In genomic region chr10:17102065-17102464, GRCm38 (mm10) we compare ENCODE assay signal across 14 mouse cellular contexts.
DNase-seq lines count a peak whose midpoint lies in the region; ATAC-seq and TF ChIP-seq lines count a peak whose summit lies in the region.
"Had no signal": no experiment of that assay in that cellular context is flagged by ENCODE, and none has a peak within 500 bp of the region (broad histone marks: within the 10 kb centered on the region; RNA-seq: fewer than 3 reads in every experiment).

No protein-coding gene starts in this region.

- H3K9me3 ChIP-seq in forebrain, embryonic 10.5 days: no peaks in the 10 kb centered on the region
- H3K9me3 ChIP-seq in forebrain, postnatal 0 days (ENCODE audit: low read length): no peaks in the 10 kb centered on the region
- H3K9me3 ChIP-seq in kidney, embryonic 14.5 days (ENCODE audit: control insufficient read depth, low read length): no peaks in the 10 kb centered on the region
- no peaks in the 10 kb centered on the region for H3K9me3 ChIP-seq in forebrain, embryonic 11.5 days (ENCODE audit: control insufficient read depth, low read length)
- H3K9me3 ChIP-seq: liver, embryonic 13.5 days; neural tube, embryonic 13.5 days had no signal

- ATAC-seq in forebrain, postnatal 0 days: no peak
- no peak; the same call in 1 of the 2 replicates for ATAC-seq in kidney, embryonic 14.5 days (ENCODE audit: low FRiP score, low TSS enrichment)
- ATAC-seq in forebrain, embryonic 11.5 days (replicated peaks; ENCODE audit: low FRiP score): peak; percentile 78
- ATAC-seq in megakaryocyte-erythroid progenitor cell, adult 5-6 weeks (replicated peaks; ENCODE audit: low FRiP score, low TSS enrichment, poor library complexity, severe bottlenecking): no peak

- WGBS in forebrain, embryonic 10.5 days: 0% methylated on average over 1 of the region's 1 CpGs
- WGBS in forebrain, postnatal 0 days: 0% methylated on average over 1 of the region's 1 CpGs
- 0% methylated on average over 1 of the region's 1 CpGs for WGBS in kidney, embryonic 14.5 days
- 0% methylated on average over 1 of the region's 1 CpGs for WGBS in forebrain, embryonic 11.5 days

- peak; percentile 34 for DNase-seq in forebrain, embryonic 10.5 days (ENCODE audit: extremely low spot score, low spot score)
- no peak for DNase-seq in forebrain, postnatal 0 days
- peak; percentile 8 to 20 for DNase-seq in kidney, postnatal 4 days
- DNase-seq in forebrain, embryonic 11.5 days (ENCODE audit: low spot score): no peak
- peak; percentile 56 for DNase-seq in mesoderm, embryonic 11.5 days (ENCODE audit: low read depth, low spot score)
- DNase-seq in layer of hippocampus, adult 9-10 months (ENCODE audit: low spot score): no peak
- DNase-seq: cerebellum, adult 8-10 months; gastrocnemius, postnatal 25 days; kidney, adult 8-10 months; liver, embryonic 13.5 days; thymus, postnatal 25 days had no signal

- H3K4me2 ChIP-seq in forebrain, postnatal 0 days (ENCODE audit: low read depth): no peak overlapping the region
- H3K4me2 ChIP-seq in kidney, embryonic 14.5 days (replicated peaks; ENCODE audit: low read depth, low read length): no peak overlapping the region
- H3K4me2 ChIP-seq in forebrain, embryonic 11.5 days (ENCODE audit: low read depth, low read length, severe bottlenecking): no peak overlapping the region
- H3K4me2 ChIP-seq: liver, embryonic 13.5 days; neural tube, embryonic 13.5 days had no signal

- H3K4me3 ChIP-seq in forebrain, embryonic 10.5 days: no peak overlapping the region
- H3K4me3 ChIP-seq in forebrain, postnatal 0 days (ENCODE audit: low read depth, low read length): no peak overlapping the region
- no peak overlapping the region for H3K4me3 ChIP-seq in kidney, embryonic 14.5 days (ENCODE audit: low read length)
- H3K4me3 ChIP-seq in forebrain, embryonic 11.5 days (ENCODE audit: low read depth, low read length): no peak overlapping the region
- H3K4me3 ChIP-seq: liver, embryonic 13.5 days; neural tube, embryonic 13.5 days had no signal

- H3K27me3 ChIP-seq in forebrain, embryonic 10.5 days (ENCODE audit: poor library complexity, severe bottlenecking): no peaks in the 10 kb centered on the region
- no peaks in the 10 kb centered on the region for H3K27me3 ChIP-seq in forebrain, postnatal 0 days (ENCODE audit: insufficient read depth, low read length)
- no peaks in the 10 kb centered on the region for H3K27me3 ChIP-seq in kidney, embryonic 14.5 days (ENCODE audit: control insufficient read depth, insufficient read depth, low read length)
- H3K27me3 ChIP-seq in forebrain, embryonic 11.5 days (ENCODE audit: control insufficient read depth, insufficient read depth, low read length): no peaks in the 10 kb centered on the region
- H3K27me3 ChIP-seq: liver, embryonic 13.5 days; neural tube, embryonic 13.5 days had no signal

- H3K4me1 ChIP-seq in forebrain, embryonic 10.5 days: peaks cover 28% of the 10 kb centered on the region
- no peaks in the 10 kb centered on the region for H3K4me1 ChIP-seq in forebrain, postnatal 0 days (ENCODE audit: insufficient read depth)
- H3K4me1 ChIP-seq in kidney, embryonic 14.5 days (ENCODE audit: control insufficient read depth, insufficient read depth, low read length): 0 out of 2 replicates have a peak, but pooled peaks cover 4% of the 10 kb centered on the region
- H3K4me1 ChIP-seq in forebrain, embryonic 11.5 days (replicated peaks; ENCODE audit: control insufficient read depth, insufficient read depth, low read length): peaks cover 6% of the 10 kb centered on the region
- H3K4me1 ChIP-seq: liver, embryonic 13.5 days had no signal

- H3K9ac ChIP-seq in forebrain, postnatal 0 days: no peak overlapping the region
- H3K9ac ChIP-seq in kidney, embryonic 14.5 days (ENCODE audit: low read depth, low read length): no peak overlapping the region
- H3K9ac ChIP-seq in forebrain, embryonic 11.5 days (ENCODE audit: low read length): no peak overlapping the region
- H3K9ac ChIP-seq: liver, embryonic 13.5 days; neural tube, embryonic 13.5 days had no signal

- H3K36me3 ChIP-seq in forebrain, embryonic 10.5 days (replicated peaks): no peaks in the 10 kb centered on the region
- H3K36me3 ChIP-seq in forebrain, postnatal 0 days (ENCODE audit: insufficient read depth): no peaks in the 10 kb centered on the region
- H3K36me3 ChIP-seq in kidney, embryonic 14.5 days (ENCODE audit: control insufficient read depth, insufficient read depth, low read length): no peaks in the 10 kb centered on the region
- no peaks in the 10 kb centered on the region for H3K36me3 ChIP-seq in forebrain, embryonic 11.5 days (ENCODE audit: control insufficient read depth, insufficient read depth, low read length)
- H3K36me3 ChIP-seq: liver, embryonic 13.5 days; neural tube, embryonic 13.5 days had no signal

- TF ChIP-seq CTCF in forebrain, postnatal 0 days (IDR thresholded peaks at IDR 0.05; ENCODE audit: low read depth): no peak

- H3K27ac ChIP-seq in forebrain, embryonic 10.5 days: peak overlapping the region; percentile 83
- H3K27ac ChIP-seq in forebrain, postnatal 0 days (ENCODE audit: low read depth, low read length): no peak overlapping the region
- H3K27ac ChIP-seq in kidney, embryonic 14.5 days (ENCODE audit: low read depth, low read length): no peak overlapping the region
- H3K27ac ChIP-seq in forebrain, embryonic 11.5 days (ENCODE audit: low read depth, low read length): no peak overlapping the region
- H3K27ac ChIP-seq: liver, embryonic 13.5 days; neural tube, embryonic 13.5 days had no signal

Comparison
In these comparisons a context has a peak if more than half of its experiments do, and no peak if none do; other contexts are left out.
1. DNase-seq: peak in forebrain, embryonic 10.5 days (single experiment), kidney, postnatal 4 days (2 of 2) and mesoderm, embryonic 11.5 days (single experiment); none in forebrain, postnatal 0 days (single experiment), forebrain, embryonic 11.5 days (single experiment) and layer of hippocampus, adult 9-10 months (single experiment).